Mouse (Mus musculus) kidney, postnatal 14 days (tissue): ENCODE results near the gene Slc1a5.

ENCODE experiments used
- DNase-seq: peaks from one replicate; pipeline ENCODE4 v3.0.0; 2022; ENCODE audit warnings: mixed read lengths

The Slc1a5 gene

DNA sequence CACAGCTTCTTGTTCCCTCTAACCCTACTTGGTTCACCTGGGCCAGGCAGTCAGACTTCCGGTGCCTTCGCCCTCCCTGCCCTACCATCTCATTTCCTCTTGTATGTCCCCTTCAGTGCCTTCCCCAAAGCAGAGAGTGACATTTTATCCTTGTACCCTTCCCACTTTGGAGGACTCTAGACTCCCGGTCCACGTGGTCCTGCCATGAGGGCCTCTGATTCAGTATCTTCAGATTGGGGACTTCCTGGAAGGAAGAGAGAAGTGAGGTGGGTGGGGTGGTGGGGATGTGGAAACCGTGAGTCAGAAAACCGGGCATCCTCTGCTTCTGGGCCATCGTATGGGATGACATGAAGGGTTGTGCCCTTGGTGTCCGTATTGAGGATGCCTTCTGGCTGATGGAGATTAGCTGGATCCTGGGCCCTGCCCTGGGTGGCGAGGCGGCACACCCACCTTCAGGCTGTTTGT is 2.1 kb downstream of the Slc1a5 start:
- DNase-seq, result peak; percentile 11

DNA sequence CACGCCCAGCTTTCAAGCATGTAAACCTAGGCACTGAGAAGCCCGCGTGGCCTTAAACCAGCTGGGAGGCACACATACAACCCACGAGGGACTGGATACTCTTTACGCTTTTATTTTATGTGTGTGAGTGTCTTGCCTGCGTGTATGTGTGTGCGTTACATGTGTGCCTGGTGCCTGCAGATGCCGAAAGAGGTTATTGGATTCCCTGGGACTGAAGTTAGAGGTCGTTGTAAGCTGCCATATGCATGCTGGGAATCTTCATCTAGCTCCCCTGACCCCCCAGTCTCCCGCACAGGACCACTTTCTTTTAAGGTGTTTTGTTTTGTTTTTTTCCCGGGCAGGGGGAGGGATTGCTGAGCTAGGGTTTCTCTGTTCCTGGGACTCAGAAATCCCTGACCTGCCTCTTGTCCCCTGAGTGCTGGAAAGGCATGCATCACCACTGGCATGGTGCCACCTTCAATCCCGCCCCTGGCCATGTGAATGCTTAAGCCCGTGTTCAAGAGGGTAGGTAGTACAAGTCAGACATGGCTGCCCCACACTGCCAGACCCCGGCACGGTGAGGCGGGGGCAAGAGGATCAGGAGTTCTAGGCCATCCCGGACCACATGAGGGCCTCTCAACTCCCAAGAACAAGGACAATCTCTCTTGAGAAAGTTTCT is 2.7 kb downstream of the Slc1a5 start:
- peak; percentile 90 for DNase-seq

DNA sequence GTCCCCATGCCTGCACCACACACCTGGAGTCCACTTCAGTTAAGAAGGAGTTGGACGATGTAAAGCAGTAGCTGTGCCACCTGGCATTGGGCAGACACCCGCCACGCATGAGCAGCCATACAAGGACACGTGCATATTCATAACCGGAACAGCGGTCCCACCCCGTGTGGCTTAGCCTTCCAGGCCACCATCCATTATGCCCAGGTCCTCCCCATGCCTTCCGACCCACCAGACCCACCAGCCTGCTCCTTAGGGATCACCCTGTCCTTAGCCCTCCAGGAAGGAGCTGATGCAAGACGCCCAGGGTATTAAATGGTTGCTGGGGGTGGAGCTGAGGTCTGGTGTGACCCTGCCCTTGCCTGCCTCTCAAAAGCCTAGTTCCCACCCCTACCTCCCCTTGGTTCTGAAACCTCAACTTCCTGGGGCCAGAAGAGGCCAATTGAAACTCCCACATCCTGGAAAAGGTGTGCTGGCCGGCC is 3.4 kb downstream of the Slc1a5 start:
- DNase-seq, result peak; percentile 73

DNA sequence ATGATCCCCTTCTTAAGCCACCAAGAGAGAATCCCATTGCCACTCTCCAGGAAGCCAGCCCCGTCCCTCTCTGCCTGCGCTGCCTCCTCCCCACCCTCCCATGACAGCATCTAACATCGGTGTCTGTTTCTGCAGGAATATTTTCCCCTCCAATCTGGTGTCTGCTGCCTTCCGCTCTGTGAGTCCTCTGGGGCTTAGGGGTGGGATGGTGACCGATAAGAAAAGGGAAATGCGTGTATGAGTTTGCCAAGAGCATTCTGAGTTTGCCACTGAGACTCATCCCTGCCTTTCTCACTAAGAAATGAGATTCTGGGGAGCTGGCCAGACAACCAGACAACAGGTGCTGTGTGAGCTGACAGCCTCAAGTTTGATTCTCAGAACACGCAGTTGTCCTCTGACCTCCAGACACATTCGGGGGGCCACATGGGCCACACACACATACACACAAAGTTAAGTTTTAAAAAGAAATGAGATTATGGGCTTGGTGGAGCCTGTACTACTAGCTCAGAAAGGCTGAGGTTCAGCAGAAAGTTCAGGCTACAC is 4.5 kb downstream of the Slc1a5 start:
- DNase-seq, result no peak

DNA sequence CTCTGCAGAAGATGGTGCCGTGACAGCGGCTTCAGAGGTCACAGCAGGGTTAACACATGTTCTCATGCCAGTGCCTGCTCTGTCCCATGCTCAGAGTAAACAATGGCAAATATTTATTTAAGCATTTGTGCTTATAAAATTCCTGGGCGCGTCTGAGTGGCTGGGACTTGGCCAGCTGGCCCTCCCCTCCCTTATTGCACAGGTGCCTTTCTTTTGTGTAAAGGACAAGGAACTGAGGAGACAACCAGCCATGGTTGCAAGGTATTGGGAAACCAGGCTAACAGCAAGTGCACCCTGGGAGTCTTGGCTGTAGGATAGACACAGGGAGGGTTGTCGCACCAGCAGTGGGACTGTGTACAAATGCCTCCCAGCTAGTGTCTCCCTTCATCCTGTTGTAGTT is 11.2 kb downstream of the Slc1a5 start:
- DNase-seq, result no peak

DNA sequence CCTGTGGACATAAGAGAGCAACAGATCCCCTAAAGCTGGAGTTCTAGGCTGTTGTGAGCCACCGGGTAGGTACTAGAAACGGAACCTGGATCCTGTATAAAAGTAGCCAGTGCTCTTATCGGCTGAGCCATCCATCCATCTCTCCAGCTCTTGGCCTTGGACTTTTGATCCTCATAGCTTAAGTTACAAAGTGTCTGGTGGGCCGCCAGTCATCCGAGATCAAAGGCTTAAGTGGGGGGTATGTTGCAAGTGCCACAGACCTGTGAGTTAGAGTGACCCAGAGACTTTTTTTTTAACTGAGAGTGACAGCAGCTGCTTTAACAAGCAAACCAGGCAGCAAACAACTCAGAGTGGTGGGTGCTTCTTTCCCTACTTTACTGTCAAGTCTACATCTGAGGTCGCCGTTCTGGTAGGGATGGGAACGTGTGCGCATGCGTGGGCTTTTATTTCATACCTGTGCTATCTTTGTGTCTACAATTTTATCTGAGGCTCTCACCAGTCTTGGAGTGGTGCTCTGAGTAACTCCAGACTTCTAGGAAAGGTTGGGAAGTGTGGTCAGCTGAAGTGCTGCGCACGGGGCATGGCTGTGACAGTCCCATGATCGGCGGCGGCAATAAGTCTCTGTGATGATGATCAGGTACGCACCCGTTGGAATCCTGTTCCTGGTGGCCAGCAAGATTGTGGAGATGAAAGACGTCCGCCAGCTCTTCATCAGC is 12.0 kb downstream of the Slc1a5 start:
- DNase-seq, result no peak

DNA sequence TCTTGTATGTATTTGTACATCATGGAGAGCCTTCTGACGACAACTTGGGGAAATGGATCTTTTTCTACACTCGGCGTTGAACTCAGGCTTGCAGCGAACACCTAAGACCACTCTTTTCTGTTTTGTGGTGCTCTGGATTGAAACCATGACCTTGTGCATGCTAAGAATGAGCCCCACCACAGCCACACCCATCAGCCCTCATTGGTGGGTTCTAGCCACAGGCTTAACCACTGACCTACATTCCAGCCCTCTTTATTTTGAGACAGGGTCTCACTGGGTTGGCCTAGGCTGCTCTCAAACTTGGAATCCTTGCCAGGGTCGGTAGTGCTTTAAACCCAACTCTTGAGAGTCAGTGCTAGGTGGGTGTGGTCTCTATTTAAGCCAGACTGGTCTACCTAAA is 13.7 kb downstream of the Slc1a5 start:
- DNase-seq, result no peak

DNA sequence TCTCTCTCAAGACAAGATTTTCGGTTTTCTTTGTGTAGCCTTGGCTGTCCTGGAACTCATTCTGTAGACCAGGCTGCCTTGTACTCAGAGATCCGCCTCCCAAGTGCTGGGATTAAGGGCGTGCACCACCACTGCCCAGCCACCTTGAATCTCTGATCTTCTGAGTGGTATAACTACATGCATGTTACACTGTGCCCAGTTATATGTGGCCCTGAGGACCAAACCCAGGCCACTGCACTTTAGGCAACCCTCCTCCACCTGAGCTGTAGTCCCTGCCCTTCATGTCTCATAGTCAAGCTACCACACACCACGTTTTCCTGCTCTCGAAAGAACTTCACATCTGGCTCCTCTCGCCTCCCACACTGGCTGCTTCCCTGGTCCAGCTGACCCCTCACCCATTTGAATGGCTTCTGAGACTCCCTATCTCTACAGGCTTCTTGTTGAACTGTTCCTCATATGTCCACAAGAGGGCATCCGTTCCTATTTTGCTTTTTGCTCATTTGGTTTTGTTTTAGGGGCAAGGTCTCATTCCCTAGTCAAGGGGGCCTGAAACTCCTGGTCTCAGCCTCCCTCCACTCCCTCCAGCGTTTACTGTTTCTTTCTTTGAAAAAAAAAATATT is 23.4 kb downstream of the Slc1a5 start:
- no peak for DNase-seq

DNA sequence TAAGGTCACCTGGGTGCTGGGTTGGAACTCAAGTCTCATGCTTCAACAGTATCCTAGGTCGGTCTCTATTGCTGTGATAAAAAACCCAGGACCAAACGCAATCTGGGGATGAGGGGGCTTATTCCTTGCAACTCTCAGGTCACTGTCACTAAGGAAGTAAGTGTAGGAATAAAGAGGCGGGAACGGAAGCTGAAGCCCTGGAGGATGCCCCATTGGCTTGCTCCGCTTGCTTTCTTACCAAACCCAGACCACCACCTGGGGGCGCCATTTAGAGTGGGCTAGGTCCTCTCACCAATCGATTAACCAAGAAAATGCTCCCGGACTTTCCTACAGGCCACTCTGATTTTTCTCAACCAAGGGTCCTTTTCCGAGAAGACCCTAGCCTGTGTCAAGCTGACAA is 26.8 kb downstream of the Slc1a5 start:
- DNase-seq, result no peak

DNA sequence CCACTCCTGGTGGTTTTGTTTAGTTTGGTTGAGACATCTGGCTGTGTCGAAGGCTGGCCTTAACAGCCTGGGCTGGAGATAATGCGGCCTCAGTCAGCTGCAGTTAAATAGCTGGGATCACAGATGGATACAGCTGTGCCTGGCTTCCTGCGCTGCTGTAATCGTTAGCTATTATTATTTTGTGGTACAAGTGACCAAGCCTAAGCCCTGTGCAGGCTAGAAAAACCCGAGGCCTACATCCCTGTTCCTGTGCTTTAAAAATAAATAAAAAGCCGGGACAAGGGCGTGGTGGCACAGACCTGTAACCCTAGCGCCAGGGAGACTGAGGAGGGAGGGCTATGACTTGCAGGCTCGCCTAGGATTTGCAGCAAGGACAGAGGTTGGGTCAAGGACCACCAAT is 27.5 kb downstream of the Slc1a5 start:
- no peak for DNase-seq

DNA sequence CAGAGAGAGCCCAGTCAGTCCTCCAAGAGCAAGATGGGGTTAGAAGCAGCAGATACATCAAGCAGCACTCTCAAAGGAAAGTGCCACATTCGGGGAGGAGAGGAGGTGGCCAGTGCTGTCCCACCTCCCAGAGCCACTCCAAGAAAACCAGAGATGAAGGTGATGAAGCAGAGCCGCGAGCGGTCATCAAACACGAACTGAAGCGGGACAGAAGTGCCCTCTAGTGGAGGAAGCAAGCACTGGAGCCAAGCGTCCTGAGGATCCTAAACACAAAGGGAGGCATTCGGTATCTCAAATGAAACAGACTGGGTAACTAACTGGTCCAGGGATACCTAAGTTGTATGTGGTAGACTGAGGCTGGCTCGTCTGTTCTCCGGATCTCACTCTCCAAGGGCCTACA is 28.6 kb downstream of the Slc1a5 start:
- peak; percentile 79 for DNase-seq

DNA sequence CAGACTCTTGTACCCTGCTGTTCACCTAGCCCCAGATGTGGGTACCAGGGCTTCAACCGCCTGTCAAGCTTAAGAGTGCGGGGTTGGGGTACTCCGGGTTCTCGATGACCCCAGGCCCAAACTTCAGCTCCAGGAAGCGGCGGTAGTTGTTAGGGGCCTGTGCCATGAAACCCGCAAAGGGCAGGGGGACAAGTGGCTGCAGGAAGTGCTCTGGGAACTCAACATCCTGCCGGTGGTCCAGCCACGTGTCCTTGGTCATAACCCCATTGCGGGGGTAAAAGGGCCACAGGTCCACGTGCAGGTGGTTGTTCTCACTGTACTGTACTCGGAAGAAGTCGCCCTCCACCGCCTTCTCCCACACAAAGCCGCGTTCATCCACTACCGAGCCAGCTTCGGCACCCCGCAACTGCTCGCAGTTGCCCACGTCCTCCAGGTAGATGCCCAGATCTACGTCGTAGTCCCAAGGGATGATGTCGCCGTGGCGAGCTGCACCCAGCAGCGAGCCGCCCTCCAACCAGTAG is 29.3 kb downstream of the Slc1a5 start:
- no peak for DNase-seq

DNA sequence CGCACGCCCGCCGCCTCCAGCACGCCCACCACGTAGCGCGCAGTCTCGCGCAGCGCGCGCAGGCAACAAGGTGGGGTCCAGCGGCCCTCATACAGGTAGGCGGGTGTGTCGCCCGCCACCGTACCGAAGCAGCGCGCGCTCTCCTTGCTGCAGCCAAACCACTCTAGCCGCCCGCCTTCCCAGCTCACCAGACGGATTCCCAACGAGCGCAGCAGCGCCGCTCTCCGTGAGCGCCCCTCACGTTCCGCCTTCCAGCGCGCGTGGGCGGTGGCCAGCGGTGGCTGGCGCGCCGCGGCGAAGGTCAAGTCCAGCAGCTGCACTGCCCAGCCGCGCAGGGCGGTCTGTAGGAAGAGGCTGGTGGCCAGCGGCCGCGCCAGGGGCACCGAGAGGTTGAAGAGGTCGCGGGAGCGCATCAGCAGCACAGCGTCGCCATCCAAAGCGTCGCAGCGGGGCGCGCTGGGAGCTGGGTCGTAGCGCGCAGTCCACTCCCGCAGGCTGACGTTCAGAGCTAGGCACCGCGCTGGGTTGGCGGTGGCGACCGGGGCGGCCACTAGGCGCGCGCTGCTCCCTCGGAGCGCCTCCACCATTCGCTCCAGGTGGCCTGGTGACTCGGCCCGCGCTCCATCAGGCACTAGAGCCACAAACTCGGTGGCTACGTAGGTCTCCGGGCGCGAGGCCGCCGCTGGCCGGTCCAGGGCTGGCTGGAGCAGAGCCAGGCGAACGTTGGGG is 29.9 kb downstream of the Slc1a5 start:
- peak; percentile 34 for DNase-seq

DNA sequence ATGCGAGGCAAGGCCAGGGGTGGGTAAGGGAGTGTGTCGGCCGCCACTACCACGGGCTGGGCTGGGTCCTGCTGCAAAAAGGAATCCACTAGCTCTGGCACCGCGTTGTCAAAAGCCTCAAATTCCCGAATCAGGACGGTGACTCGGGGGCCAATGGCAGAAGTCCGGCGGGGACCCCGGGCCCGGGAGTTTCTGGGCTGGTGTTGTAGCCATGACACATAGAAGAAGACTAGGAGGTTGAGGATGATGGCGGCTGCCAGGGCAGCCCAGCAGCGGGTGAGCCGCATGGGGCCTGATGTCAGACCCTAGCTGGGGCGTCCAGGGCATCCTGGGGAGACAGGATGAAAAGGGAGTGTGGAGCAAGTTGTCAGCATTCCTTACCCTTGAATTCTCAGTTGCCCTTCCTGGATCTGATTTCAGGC is 30.5 kb downstream of the Slc1a5 start:
- no peak for DNase-seq

DNA sequence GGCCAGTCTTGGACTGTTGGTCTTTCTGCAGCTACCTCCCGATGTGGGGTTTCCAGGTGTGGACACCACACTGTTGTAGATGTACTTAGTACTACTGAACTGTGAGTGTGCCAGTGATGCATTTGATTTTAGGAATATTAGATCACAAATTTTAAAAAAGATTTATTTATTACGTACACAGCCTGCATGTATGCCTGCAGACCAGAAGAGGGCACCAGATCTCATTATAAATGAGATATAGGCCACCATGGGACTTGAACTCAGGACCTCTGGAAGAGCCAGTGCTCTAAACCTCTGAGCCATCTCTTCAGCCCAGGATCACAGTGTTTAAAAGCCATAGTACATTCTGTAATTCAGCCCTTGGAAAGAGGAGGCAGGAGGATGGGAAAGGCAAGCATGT is 31.4 kb downstream of the Slc1a5 start:
- DNase-seq, result no peak

DNA sequence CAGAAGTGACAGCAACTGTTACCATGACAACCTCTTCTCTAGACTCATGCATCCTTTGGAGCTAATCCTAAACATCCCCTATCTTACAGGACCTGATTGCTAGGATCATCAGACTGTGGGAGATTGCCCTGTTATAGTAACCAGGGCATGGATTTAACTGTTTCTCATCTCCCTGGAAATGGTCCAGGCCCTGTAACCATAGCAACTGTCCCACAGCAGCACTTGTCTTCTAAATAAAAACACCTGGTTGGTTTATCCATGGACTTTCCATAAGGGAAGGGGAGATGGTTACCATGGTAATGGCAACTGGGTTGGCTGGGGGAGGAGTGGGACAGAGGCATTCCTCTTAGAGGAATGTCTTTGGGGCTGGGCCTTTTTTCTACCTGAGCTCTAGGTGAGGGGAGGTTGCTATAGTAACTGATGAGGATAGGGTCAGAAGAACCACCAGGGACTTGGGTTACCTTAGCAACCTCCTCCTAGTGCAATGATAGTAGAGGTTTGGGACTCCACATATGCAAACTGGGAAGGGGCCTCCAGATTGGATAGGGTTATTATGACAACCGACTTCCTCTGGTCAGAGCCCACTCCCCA is 34.3 kb downstream of the Slc1a5 start, which contains the start of gene Strn4:
Gene Strn4 (plus strand): TSS at position 539 of the 591 bp plus-strand sequence.
- no peak for DNase-seq

DNA sequence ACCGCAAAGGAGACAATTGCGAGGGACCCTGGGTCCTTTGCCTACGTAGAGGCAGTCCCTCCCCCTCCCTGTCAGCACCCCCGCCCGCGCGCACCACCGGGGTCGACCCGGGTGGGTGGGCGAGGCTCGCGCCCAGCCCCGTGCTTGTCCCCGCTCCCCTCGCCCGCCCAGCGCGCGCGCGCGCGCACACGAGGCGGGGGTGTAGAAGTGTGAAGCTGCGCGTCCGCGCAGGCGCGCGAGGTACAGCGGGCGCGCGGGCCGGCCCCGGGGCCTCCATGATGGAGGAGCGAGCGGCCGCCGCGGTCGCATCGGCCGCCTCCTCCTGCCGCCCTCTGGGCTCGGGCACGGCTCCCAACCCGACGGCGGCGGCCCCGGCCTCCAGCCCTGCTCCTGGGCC is 34.9 kb downstream of the Slc1a5 start:
- peak; percentile 91 for DNase-seq

DNA sequence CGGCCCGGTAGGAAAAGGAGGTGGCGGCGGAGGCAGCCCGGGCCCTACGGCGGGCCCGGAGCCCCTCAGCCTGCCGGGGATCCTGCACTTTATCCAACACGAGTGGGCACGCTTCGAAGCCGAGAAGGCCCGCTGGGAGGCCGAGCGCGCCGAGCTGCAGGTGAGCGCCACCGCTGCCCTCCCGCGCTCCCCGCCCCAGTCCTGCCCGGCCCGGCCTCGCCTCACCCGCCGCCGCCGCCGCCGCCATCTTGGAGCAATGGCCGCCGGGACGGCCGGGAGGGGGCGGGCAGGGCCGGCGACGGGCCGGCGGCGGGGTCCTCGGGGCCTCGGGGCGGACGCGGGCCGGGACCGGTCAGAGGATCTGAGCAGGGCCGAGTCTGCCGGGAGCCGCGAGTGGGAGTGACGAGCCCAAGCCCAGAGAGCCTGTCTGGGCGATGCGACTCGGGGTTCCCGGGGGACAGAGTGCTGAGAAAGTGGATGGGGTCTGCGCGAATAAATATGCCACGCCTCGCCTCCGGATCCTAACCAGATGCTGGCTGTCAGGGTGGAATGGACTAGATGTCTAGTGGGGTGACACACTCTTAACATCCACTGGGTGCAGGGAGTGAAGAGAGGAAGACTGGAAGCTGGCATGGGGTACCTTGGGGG is 35.5 kb downstream of the Slc1a5 start, which contains the start of gene Fkrp:
Gene Fkrp (minus strand): TSS at position 258 of the 648 bp plus-strand sequence.
- DNase-seq, result peak; percentile 73

DNA sequence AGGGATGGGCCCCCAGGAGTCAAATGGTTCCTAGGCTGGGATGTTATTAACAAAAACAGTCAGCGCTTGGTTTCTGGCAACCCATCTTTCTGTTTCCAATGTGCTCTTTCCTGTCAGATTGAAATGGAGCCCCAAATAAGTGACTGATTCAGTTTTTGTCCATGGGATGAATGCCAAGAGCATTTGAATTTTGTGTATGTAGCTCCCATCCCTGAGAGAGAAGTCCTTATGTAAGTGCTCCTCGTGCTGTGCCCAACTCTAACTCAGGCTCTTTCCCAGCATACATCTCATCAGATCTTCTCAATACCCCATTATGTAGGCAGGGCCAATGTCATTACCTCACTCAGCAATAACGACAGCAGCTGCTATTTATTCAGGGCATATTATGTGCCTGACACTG is 36.6 kb downstream of the Slc1a5 start:
- no peak for DNase-seq

DNA sequence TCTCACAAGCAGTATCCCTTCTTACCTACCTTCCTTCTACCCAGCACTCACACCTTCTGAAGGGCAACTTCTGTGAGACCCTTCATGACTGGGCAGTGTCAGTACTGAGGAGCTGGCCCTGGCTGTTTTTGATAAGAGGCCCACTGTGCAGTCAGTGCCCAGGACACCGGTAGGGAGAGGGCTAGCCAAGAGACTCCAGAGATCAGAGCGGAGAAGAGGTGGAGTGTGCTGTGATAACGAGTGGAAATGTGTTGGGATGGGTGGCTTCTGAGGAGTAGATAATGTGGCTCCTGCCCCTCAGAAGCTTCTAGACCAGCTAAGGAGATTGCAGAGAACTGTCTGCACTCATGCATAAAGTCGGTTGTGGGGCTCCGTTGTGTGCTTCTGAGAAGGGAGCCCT is 38.7 kb downstream of the Slc1a5 start:
- no peak for DNase-seq

DNA sequence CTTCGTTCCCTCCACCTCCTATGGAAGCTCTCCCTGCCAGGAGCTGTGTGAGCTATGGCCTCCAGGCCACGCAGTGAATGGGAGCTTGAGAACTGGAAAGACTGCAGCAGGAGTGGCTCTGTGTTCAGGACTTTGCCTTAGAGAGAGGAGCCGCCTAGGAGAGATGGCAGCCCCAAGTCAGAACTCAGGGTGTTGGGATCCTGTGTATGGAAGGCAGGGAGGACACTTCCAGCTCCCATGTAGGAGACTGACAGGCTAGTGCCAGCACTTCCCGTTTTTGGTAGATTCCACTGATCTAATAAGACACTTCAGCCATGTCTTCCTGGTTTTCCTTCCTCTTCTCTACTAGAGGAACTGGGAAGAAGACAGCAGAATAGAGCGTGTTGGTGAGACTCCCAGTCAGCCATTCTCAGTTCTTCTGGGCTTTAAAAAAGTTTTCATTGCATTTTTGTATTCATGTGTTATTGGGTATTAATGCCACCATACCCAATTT is 39.2 kb downstream of the Slc1a5 start:
- no peak for DNase-seq
